Mouse (Mus musculus): Measurements from ENCODE around the gene Ccdc102a. TPM values are rescaled to one million over a fixed set of nuclear protein-coding genes. Genes with fewer than 3 reads are reported as not detected.
A peak's percentile ranks its signal among the peaks of the same experiment; 100 is the strongest.

Gene Ccdc102a
- polyA plus RNA-seq, 1 experiment from 2014 or later: 1.6 TPM

- Histone ChIP-seq H3K27ac (ENCODE audit: low read length) (no peak overlapping the region), H3K4me2 (ENCODE audit: low read depth, low read length) (peak overlapping the region; percentile 96), H3K9ac (ENCODE audit: low read depth, low read length) (no peak overlapping the region), H3K9me3 (replicated peaks; ENCODE audit: control insufficient read depth, low read length) (no peaks in the 10 kb centered on the region), H3K4me3 (ENCODE audit: low read depth, low read length) (no peak overlapping the region; the same call in 1 of the 2 replicates), H3K36me3 (ENCODE audit: control insufficient read depth, insufficient read depth) (no peaks in the 10 kb centered on the region), H3K27me3 (ENCODE audit: control insufficient read depth, insufficient read depth, low read depth, low read length) (peaks cover 40% of the 10 kb centered on the region), H3K4me1 (ENCODE audit: control insufficient read depth, low read depth, low read length) (peaks cover 20% of the 10 kb centered on the region)
- 29% methylated on average over 9 of the region's 9 CpGs for WGBS (ENCODE audit: insufficient replicate concordance)
- ATAC-seq (ENCODE audit: low read depth): no peak
These were observed 1.5 kb downstream of the Ccdc102a start for GRCm38 (mm10) chr8:94916311-94916959.

- peaks cover 20% of the 10 kb centered on the region for H3K4me1 ChIP-seq (ENCODE audit: control insufficient read depth, low read depth, low read length)
These were observed 3.2 kb downstream of the Ccdc102a start for GRCm38 (mm10) chr8:94914701-94915101.

GRCm38 (mm10) chr8:94914256-94914655 lies 3.6 kb downstream of the Ccdc102a start:
- no peaks in the 10 kb centered on the region for H3K36me3 ChIP-seq (ENCODE audit: control insufficient read depth, insufficient read depth)
- no peak overlapping the region for H3K4me3 ChIP-seq (ENCODE audit: low read depth, low read length)
- no peak overlapping the region for H3K4me2 ChIP-seq (ENCODE audit: low read depth, low read length)
- H3K4me1 ChIP-seq (ENCODE audit: control insufficient read depth, low read depth, low read length): peaks cover 20% of the 10 kb centered on the region
- H3K27me3 ChIP-seq (ENCODE audit: control insufficient read depth, insufficient read depth, low read depth, low read length): peaks cover 40% of the 10 kb centered on the region
- no peaks in the 10 kb centered on the region for H3K9me3 ChIP-seq (replicated peaks; ENCODE audit: control insufficient read depth, low read length)
- ATAC-seq (ENCODE audit: low read depth): no peak
- WGBS (ENCODE audit: insufficient replicate concordance): 68% methylated on average over 6 of the region's 6 CpGs
- no peak overlapping the region for H3K9ac ChIP-seq (ENCODE audit: low read depth, low read length)
- no peak overlapping the region for H3K27ac ChIP-seq (ENCODE audit: low read length)

More at GRCm38 (mm10) chr8:94914701-94915101, 3.2 kb downstream of the Ccdc102a start:
- ATAC-seq (ENCODE audit: low read depth): no peak
- Histone ChIP-seq H3K4me3 (ENCODE audit: low read depth, low read length) (no peak overlapping the region), H3K27ac (ENCODE audit: low read length) (no peak overlapping the region), H3K27me3 (ENCODE audit: control insufficient read depth, insufficient read depth, low read depth, low read length) (peaks cover 40% of the 10 kb centered on the region), H3K36me3 (ENCODE audit: control insufficient read depth, insufficient read depth) (no peaks in the 10 kb centered on the region), H3K9me3 (replicated peaks; ENCODE audit: control insufficient read depth, low read length) (no peaks in the 10 kb centered on the region), H3K9ac (ENCODE audit: low read depth, low read length) (no peak overlapping the region), H3K4me2 (ENCODE audit: low read depth, low read length) (no peak overlapping the region)
- WGBS (ENCODE audit: insufficient replicate concordance): 73% methylated on average over 3 of the region's 3 CpGs

GRCm38 (mm10) chr8:94913061-94913660 lies 4.7 kb downstream of the Ccdc102a start:
- no peak; the same call in 1 of the 2 replicates for ATAC-seq (ENCODE audit: low read depth)
- peaks cover 37% of the 10 kb centered on the region for H3K27me3 ChIP-seq (ENCODE audit: control insufficient read depth, insufficient read depth, low read depth, low read length)
- H3K4me1 ChIP-seq (ENCODE audit: control insufficient read depth, low read depth, low read length): peaks cover 26% of the 10 kb centered on the region
- no peak overlapping the region for H3K9ac ChIP-seq (ENCODE audit: low read depth, low read length)
- H3K4me2 ChIP-seq (ENCODE audit: low read depth, low read length): peak overlapping the region; percentile 49
- H3K9me3 ChIP-seq (replicated peaks; ENCODE audit: control insufficient read depth, low read length): no peaks in the 10 kb centered on the region
- H3K27ac ChIP-seq (ENCODE audit: low read length): no peak overlapping the region
- peak overlapping the region; percentile 16; the same call in 1 of the 2 replicates for H3K4me3 ChIP-seq (ENCODE audit: low read depth, low read length)
- no peaks in the 10 kb centered on the region for H3K36me3 ChIP-seq (ENCODE audit: control insufficient read depth, insufficient read depth)
- 33% methylated on average over 77 of the region's 77 CpGs for whole genome bisulfite sequencing (ENCODE audit: insufficient replicate concordance)

- Histone ChIP-seq H3K4me1 (ENCODE audit: control insufficient read depth, low read depth, low read length) (peaks cover 12% of the 10 kb centered on the region), H3K4me3 (ENCODE audit: low read depth, low read length) (no peak overlapping the region), H3K4me2 (ENCODE audit: low read depth, low read length) (no peak overlapping the region), H3K27me3 (ENCODE audit: control insufficient read depth, insufficient read depth, low read depth, low read length) (peaks cover 16% of the 10 kb centered on the region), H3K9me3 (replicated peaks; ENCODE audit: control insufficient read depth, low read length) (no peaks in the 10 kb centered on the region), H3K27ac (ENCODE audit: low read length) (no peak overlapping the region), H3K9ac (ENCODE audit: low read depth, low read length) (no peak overlapping the region), H3K36me3 (ENCODE audit: control insufficient read depth, insufficient read depth) (no peaks in the 10 kb centered on the region)
- peak; percentile 76 for ATAC-seq (ENCODE audit: low read depth)
- WGBS (ENCODE audit: insufficient replicate concordance): 5% methylated on average over 4 of the region's 4 CpGs
These were observed 9.1 kb downstream of the Ccdc102a start for GRCm38 (mm10) chr8:94908847-94909246.

GRCm38 (mm10) chr8:94907591-94908300 lies 10.2 kb downstream of the Ccdc102a start:
- H3K27me3 ChIP-seq (ENCODE audit: control insufficient read depth, insufficient read depth, low read depth, low read length): peaks cover 5% of the 10 kb centered on the region
- no peak overlapping the region for H3K4me3 ChIP-seq (ENCODE audit: low read depth, low read length)
- peaks cover 7% of the 10 kb centered on the region; the same call in 1 of the 2 replicates for H3K4me1 ChIP-seq (ENCODE audit: control insufficient read depth, low read depth, low read length)
- no peak overlapping the region for H3K9ac ChIP-seq (ENCODE audit: low read depth, low read length)
- 81% methylated on average over 18 of the region's 18 CpGs for WGBS (ENCODE audit: insufficient replicate concordance)
- no peaks in the 10 kb centered on the region for H3K36me3 ChIP-seq (ENCODE audit: control insufficient read depth, insufficient read depth)
- no peaks in the 10 kb centered on the region for H3K9me3 ChIP-seq (replicated peaks; ENCODE audit: control insufficient read depth, low read length)
- H3K4me2 ChIP-seq (ENCODE audit: low read depth, low read length): no peak overlapping the region
- no peak overlapping the region for H3K27ac ChIP-seq (ENCODE audit: low read length)
- no peak for ATAC-seq (ENCODE audit: low read depth)

- 72% methylated on average over 12 of the region's 12 CpGs for WGBS (ENCODE audit: insufficient replicate concordance)
- Histone ChIP-seq H3K36me3 (ENCODE audit: control insufficient read depth, insufficient read depth) (no peaks in the 10 kb centered on the region), H3K4me3 (ENCODE audit: low read depth, low read length) (no peak overlapping the region), H3K4me2 (ENCODE audit: low read depth, low read length) (no peak overlapping the region), H3K4me1 (ENCODE audit: control insufficient read depth, low read depth, low read length) (peaks cover 32% of the 10 kb centered on the region), H3K9me3 (replicated peaks; ENCODE audit: control insufficient read depth, low read length) (no peaks in the 10 kb centered on the region), H3K9ac (ENCODE audit: low read depth, low read length) (no peak overlapping the region), H3K27me3 (ENCODE audit: control insufficient read depth, insufficient read depth, low read depth, low read length) (no peaks in the 10 kb centered on the region), H3K27ac (ENCODE audit: low read length) (no peak overlapping the region)
- no peak for ATAC-seq (ENCODE audit: low read depth)
These were observed 13.3 kb downstream of the Ccdc102a start for GRCm38 (mm10) chr8:94904450-94905175.

- Histone ChIP-seq H3K9ac (ENCODE audit: low read depth, low read length) (no peak overlapping the region), H3K27ac (ENCODE audit: low read length) (no peak overlapping the region), H3K4me1 (ENCODE audit: control insufficient read depth, low read depth, low read length) (peaks cover 36% of the 10 kb centered on the region), H3K36me3 (ENCODE audit: control insufficient read depth, insufficient read depth) (no peaks in the 10 kb centered on the region), H3K4me3 (ENCODE audit: low read depth, low read length) (no peak overlapping the region), H3K9me3 (replicated peaks; ENCODE audit: control insufficient read depth, low read length) (no peaks in the 10 kb centered on the region), H3K27me3 (ENCODE audit: control insufficient read depth, insufficient read depth, low read depth, low read length) (no peaks in the 10 kb centered on the region), H3K4me2 (ENCODE audit: low read depth, low read length) (no peak overlapping the region)
- no peak for ATAC-seq (ENCODE audit: low read depth)
- 70% methylated on average over 12 of the region's 12 CpGs for WGBS (ENCODE audit: insufficient replicate concordance)
These were observed 14.2 kb downstream of the Ccdc102a start for GRCm38 (mm10) chr8:94903709-94904108.
